Mouse (Mus musculus) hindbrain, postnatal 0 days (tissue): ENCODE measurements around the gene Slc38a2. TPM values are rescaled to one million over a fixed set of nuclear protein-coding genes. Genes with fewer than 3 reads are reported as not detected.

ENCODE experiments used
- ATAC-seq: fragments of 200-750 bp; cut with Nextera tagmentation; 2 replicates; pipeline ENCODE4 v1.8.0; 2017; ENCODE audit warnings: mild to moderate bottlenecking, moderate TSS enrichment, moderate library complexity
- DNase-seq: peaks from one replicate; pipeline ENCODE4 v3.0.0-alpha.2; 2015; ENCODE audit warnings: low spot score
- H3K27ac ChIP-seq: fragments of 300-500 bp; sonication (generic); 2 replicates; pipeline ENCODE4 v1.5.1; 2014; ENCODE audit warnings: mild to moderate bottlenecking
- H3K27me3 ChIP-seq: fragments of 300-500 bp; sonication (generic); 2 replicates; pipeline ENCODE4 v1.6.1; 2014; ENCODE audit warnings: low read length, mixed read lengths; ENCODE audit not compliant: insufficient read depth
- H3K36me3 ChIP-seq: fragments of 300-500 bp; sonication (generic); 2 replicates; pipeline ENCODE4 v1.6.1; 2014; ENCODE audit warnings: low read length, mixed read lengths; ENCODE audit not compliant: insufficient read depth
- H3K4me1 ChIP-seq: fragments of 300-500 bp; sonication (generic); 2 replicates; pipeline ENCODE4 v1.6.1; 2014; ENCODE audit warnings: antibody characterized with exemption, low read length, mixed read lengths; ENCODE audit not compliant: insufficient read depth
- H3K4me2 ChIP-seq: fragments of 300-500 bp; sonication (generic); 2 replicates; pipeline ENCODE4 v1.6.1; 2014; ENCODE audit warnings: low read depth, mild to moderate bottlenecking, low read length, moderate library complexity, mixed read lengths
- H3K4me3 ChIP-seq: fragments of 300-500 bp; sonication (generic); 2 replicates; pipeline ENCODE4 v1.5.1; 2014; ENCODE audit warnings: low read length
- H3K9ac ChIP-seq: fragments of 300-500 bp; sonication (generic); replicated peaks from 2 replicates; pipeline ENCODE4 v1.6.1; 2014; ENCODE audit warnings: mild to moderate bottlenecking, low read length, moderate library complexity, mixed read lengths
- H3K9me3 ChIP-seq: fragments of 300-500 bp; sonication (generic); 2 replicates; pipeline ENCODE4 v1.6.1; 2016; ENCODE audit warnings: low read length, mixed read lengths
- CTCF ChIP-seq: IDR thresholded peaks from 2 replicates; pipeline ENCODE4 v1.5.1; 2016; ENCODE audit warnings: antibody characterized with exemption, control low read depth, low read depth
- WGBS: fragments of 180-500 bp; shearing (Covaris S2); extraction: QIAGEN DNeasy Blood & Tissue Kit; methylation state at CpG from one replicate; pipeline ENCODE4 v1.1.7; 2014; 5-methylcytosine and 5-hydroxymethylcytosine counted together
- polyA plus RNA-seq: library from polyadenylated mRNA; unstranded; fragments of >200 nt; fragmentation: Nextera tagmentation; extraction: Ambion mirVana; gene quantifications from 2 replicates; pipeline ENCODE4 v1.2.1, GENCODE M21; 2015
- total RNA-seq: library from RNA; depleted of rRNA; stranded (reverse); fragments of >200 nt; gene quantifications from 2 replicates; pipeline ENCODE4 v1.2.3, GENCODE M21; 2014

The Slc38a2 gene
- total and polyA plus RNA-seq, 2 experiments from 2014 or later, result 74.4 to 85.3 TPM

- DNase-seq, result no peak
- Histone ChIP-seq H3K9me3 (no peaks in the 10 kb centered on the region), H3K36me3 (no peaks in the 10 kb centered on the region), H3K27ac (no peak overlapping the region), H3K4me2 (no peak overlapping the region), H3K4me1 (no peaks in the 10 kb centered on the region), H3K27me3 (no peaks in the 10 kb centered on the region), H3K4me3 (no peak overlapping the region), H3K9ac (no peak overlapping the region)
- TF ChIP-seq CTCF, result no peak
- ATAC-seq, result no peak
- WGBS, result 71% methylated on average over 7 of the region's 7 CpGs
These were observed 22.7 kb upstream of the Slc38a2 start for GRCm38 (mm10) chr15:96722228-96722627.

- H3K27me3 ChIP-seq, result no peaks in the 10 kb centered on the region
- DNase-seq, result no peak
- no peak for ATAC-seq
- WGBS, result 84% methylated on average over 6 of the region's 6 CpGs
- no peak for TF ChIP-seq CTCF
- H3K4me1 ChIP-seq, result no peaks in the 10 kb centered on the region
- no peak overlapping the region for H3K4me3 ChIP-seq
- H3K9me3 ChIP-seq, result no peaks in the 10 kb centered on the region
- H3K4me2 ChIP-seq, result no peak overlapping the region
- no peak overlapping the region for H3K9ac ChIP-seq
- no peaks in the 10 kb centered on the region for H3K36me3 ChIP-seq
- H3K27ac ChIP-seq, result no peak overlapping the region
These were observed 20.6 kb upstream of the Slc38a2 start for GRCm38 (mm10) chr15:96720146-96720545.

- TF ChIP-seq CTCF, result no peak
- ATAC-seq (no peak), DNase-seq (no peak)
- Histone ChIP-seq H3K4me1 (no peaks in the 10 kb centered on the region), H3K9me3 (no peaks in the 10 kb centered on the region), H3K27me3 (no peaks in the 10 kb centered on the region), H3K27ac (no peak overlapping the region), H3K36me3 (no peaks in the 10 kb centered on the region), H3K4me2 (no peak overlapping the region), H3K4me3 (no peak overlapping the region), H3K9ac (no peak overlapping the region)
- WGBS, result 81% methylated on average over 7 of the region's 7 CpGs
These were observed 18.9 kb upstream of the Slc38a2 start for GRCm38 (mm10) chr15:96718466-96718865.

GRCm38 (mm10) chr15:96717181-96717580 lies 17.7 kb upstream of the Slc38a2 start:
- whole genome bisulfite sequencing, result 84% methylated on average over 3 of the region's 3 CpGs
- H3K4me3 ChIP-seq, result no peak overlapping the region
- ATAC-seq (no peak), DNase-seq (no peak)
- no peak overlapping the region for H3K27ac ChIP-seq
- H3K9ac ChIP-seq, result no peak overlapping the region
- H3K9me3 ChIP-seq, result no peaks in the 10 kb centered on the region
- TF ChIP-seq CTCF, result no peak
- no peaks in the 10 kb centered on the region for H3K36me3 ChIP-seq
- no peaks in the 10 kb centered on the region for H3K4me1 ChIP-seq
- H3K4me2 ChIP-seq, result no peak overlapping the region
- no peaks in the 10 kb centered on the region for H3K27me3 ChIP-seq

- no peak for ATAC-seq
These were observed 16.8 kb upstream of the Slc38a2 start for GRCm38 (mm10) chr15:96716371-96716770.

GRCm38 (mm10) chr15:96715692-96716080 lies 16.2 kb upstream of the Slc38a2 start:
- H3K36me3 ChIP-seq, result no peaks in the 10 kb centered on the region
- H3K4me3 ChIP-seq, result no peak overlapping the region
- H3K4me1 ChIP-seq, result no peaks in the 10 kb centered on the region
- no peaks in the 10 kb centered on the region for H3K9me3 ChIP-seq
- WGBS, result 87% methylated on average over 7 of the region's 7 CpGs
- H3K4me2 ChIP-seq, result no peak overlapping the region
- DNase-seq (no peak), ATAC-seq (no peak)
- H3K27me3 ChIP-seq, result no peaks in the 10 kb centered on the region
- no peak overlapping the region for H3K9ac ChIP-seq
- TF ChIP-seq CTCF, result no peak
- no peak overlapping the region for H3K27ac ChIP-seq

More at GRCm38 (mm10) chr15:96716371-96716770, 16.8 kb upstream of the Slc38a2 start:
- Histone ChIP-seq H3K9ac (no peak overlapping the region), H3K27ac (no peak overlapping the region), H3K27me3 (no peaks in the 10 kb centered on the region), H3K36me3 (no peaks in the 10 kb centered on the region), H3K4me1 (no peaks in the 10 kb centered on the region), H3K4me2 (no peak overlapping the region), H3K4me3 (no peak overlapping the region), H3K9me3 (no peaks in the 10 kb centered on the region)
- no peak for TF ChIP-seq CTCF
- WGBS, result 87% methylated on average over 4 of the region's 4 CpGs
- no peak for DNase-seq

GRCm38 (mm10) chr15:96715079-96715691 lies 15.7 kb upstream of the Slc38a2 start:
- no peak for TF ChIP-seq CTCF
- no peaks in the 10 kb centered on the region for H3K4me1 ChIP-seq
- WGBS, result 92% methylated on average over 9 of the region's 9 CpGs
- no peaks in the 10 kb centered on the region for H3K36me3 ChIP-seq
- no peak for ATAC-seq
- no peak overlapping the region for H3K4me2 ChIP-seq
- H3K27ac ChIP-seq, result no peak overlapping the region
- no peak for DNase-seq
- H3K4me3 ChIP-seq, result no peak overlapping the region
- no peaks in the 10 kb centered on the region for H3K9me3 ChIP-seq
- H3K27me3 ChIP-seq, result no peaks in the 10 kb centered on the region
- H3K9ac ChIP-seq, result no peak overlapping the region
